Mouse (Mus musculus): ENCODE data around the gene Gosr2.

Gene Gosr2

GRCm38 (mm10) chr11:103649983-103650493, 47.7 kb downstream of the Gosr2 start:
- in situ Hi-C loops (cut with MboI; ENCODE audit: unreplicated experiment in 2 of 2) = loop anchor here (10.0 to 25.0 kb wide), 3 partner anchors 265 to 588 kb away; partner anchors contain the start of gene Sppl2c (in 1 of the 2)

GRCm38 (mm10) chr11:103649301-103649982, 48.3 kb downstream of the Gosr2 start, which contains the start of gene Rprml:
Gene Rprml, plus strand, starts transcription at chr11:103649570.
- in situ Hi-C loops (cut with MboI; ENCODE audit: unreplicated experiment in 2 of 2) = loop anchor here (10.0 to 25.0 kb wide), 2 partner anchors 265 to 538 kb away; partner anchors contain the start of gene Sppl2c (in 1 of the 2)

- in situ Hi-C loops (cut with MboI; ENCODE audit: unreplicated experiment in 2 of 2) = loop anchor here (10.0 to 25.0 kb wide), 2 partner anchors 266 to 539 kb away; partner anchors contain the start of gene Sppl2c (in 1 of the 2)
Measured at GRCm38 (mm10) chr11:103648656-103649055, 49.0 kb downstream of the Gosr2 start.

GRCm38 (mm10) chr11:103647921-103648620, 49.6 kb downstream of the Gosr2 start:
- in situ Hi-C loops (cut with MboI; ENCODE audit: unreplicated experiment in 2 of 2) = loop anchor here (10.0 to 25.0 kb wide), 2 partner anchors 267 to 539 kb away; partner anchors contain the start of gene Sppl2c (in 1 of the 2)

- in situ Hi-C loops (cut with MboI; ENCODE audit: unreplicated experiment in 2 of 2) = loop anchor here (10.0 to 25.0 kb wide), 2 partner anchors 268 to 541 kb away; partner anchors contain the start of gene Sppl2c (in 1 of the 2)
Measured at GRCm38 (mm10) chr11:103646301-103646700, 51.4 kb downstream of the Gosr2 start.

GRCm38 (mm10) chr11:103645731-103646130, 52.0 kb downstream of the Gosr2 start:
- in situ Hi-C loops (cut with MboI; ENCODE audit: unreplicated experiment in 2 of 2) = loop anchor here (10.0 to 25.0 kb wide), 2 partner anchors 269 to 542 kb away; partner anchors contain the start of gene Sppl2c (in 1 of the 2)

GRCm38 (mm10) chr11:103643211-103643610, 54.5 kb downstream of the Gosr2 start:
- in situ Hi-C loops (cut with MboI; ENCODE audit: unreplicated experiment in 2 of 2) = loop anchor here (5.0 to 25.0 kb wide), 3 partner anchors 119 to 544 kb away; partner anchors contain the start of gene Sppl2c (in 1 of the 2)

GRCm38 (mm10) chr11:103639407-103639946, 58.2 kb downstream of the Gosr2 start:
- in situ Hi-C loops (cut with MboI; ENCODE audit: unreplicated experiment in 2 of 2) = loop anchor here in 1 of 2 experiments (25.0 kb wide), 1 partner anchor 548 kb away; the partner anchor contains the start of gene Sppl2c

GRCm38 (mm10) chr11:103638790-103639189, 58.9 kb downstream of the Gosr2 start, which contains the start of gene Lyzl6:
Gene Lyzl6, minus strand, starts transcription at chr11:103638890.
- in situ Hi-C loops (cut with MboI; ENCODE audit: unreplicated experiment in 2 of 2) = loop anchor here in 1 of 2 experiments (25.0 kb wide), 1 partner anchor 549 kb away; the partner anchor contains the start of gene Sppl2c

GRCm38 (mm10) chr11:103636261-103636660, 61.4 kb downstream of the Gosr2 start:
- in situ Hi-C loops (cut with MboI; ENCODE audit: unreplicated experiment in 2 of 2) = loop anchor here in 1 of 2 experiments (25.0 kb wide), 1 partner anchor 551 kb away; the partner anchor contains the start of gene Sppl2c

- in situ Hi-C loops (cut with MboI; ENCODE audit: unreplicated experiment in 2 of 2) = loop anchor here in 1 of 2 experiments (25.0 kb wide), 1 partner anchor 552 kb away; the partner anchor contains the start of gene Sppl2c
Measured at GRCm38 (mm10) chr11:103635481-103635880, 62.2 kb downstream of the Gosr2 start.

GRCm38 (mm10) chr11:103634806-103635205, 62.9 kb downstream of the Gosr2 start:
- in situ Hi-C loops (cut with MboI; ENCODE audit: unreplicated experiment in 2 of 2) = loop anchor here in 1 of 2 experiments (5.0 to 25.0 kb wide), 2 partner anchors 277 to 552 kb away; partner anchors contain the start of gene Sppl2c

- in situ Hi-C loops (cut with MboI; ENCODE audit: unreplicated experiment in 2 of 2) = loop anchor here in 1 of 2 experiments (25.0 kb wide), 1 partner anchor 560 kb away; the partner anchor contains the start of gene Sppl2c
Measured at GRCm38 (mm10) chr11:103627453-103627852, 70.2 kb downstream of the Gosr2 start.

All from v-Abl transformed pro-B cells (cell line).